Mouse (Mus musculus) layer of hippocampus, postnatal 36 days (tissue): ENCODE data around the gene Ptpa. TPM values are rescaled to one million over a fixed set of nuclear protein-coding genes. Genes with fewer than 3 reads are reported as not detected.

Source experiments
- microRNA-seq, 2 experiments: library from miRNA; unstranded; fragments of <30 nt; microRNA quantifications; one replicate each; pipeline ENCODE4 v1.2.0; 2021
- total RNA-seq, 2 experiments: library from RNA; stranded (reverse); gene quantifications; 2 replicates each; pipeline ENCODE4 v1.2.3; 2021

Ptpa gene
- total RNA-seq, 2 experiments from 2014 or later, result 166 to 168 TPM

Small RNA genes lying within 50 kb of the gene (microRNA-seq; reads per million reads assigned to microRNA genes)
- 0 reads per million in 2 experiments for gene Gm47292

Other genes with a start within 250 kb of the Ptpa start
- gene Endog, start 244.5 kb upstream of the Ptpa start, total RNA-seq, result 10 to 100 TPM; 21.3 to 21.9 TPM
- 10 to 100 TPM; 34.5 to 37.2 TPM for gene Spout1, start 237.6 kb upstream of the Ptpa start, total RNA-seq
- 10 to 100 TPM; 16.0 to 16.2 TPM for gene Kyat1, start 210.2 kb upstream of the Ptpa start, total RNA-seq
- gene Lrrc8a, start 178.3 kb upstream of the Ptpa start, total RNA-seq, result 10 to 100 TPM; 52.4 to 57.5 TPM
- gene Gm28035, start 175.5 kb upstream of the Ptpa start, total RNA-seq, result 10 to 100 TPM in 1 of 2 experiments, 1 to 10 TPM in 1; 9.2 to 11.1 TPM
- 10 to 100 TPM; 16.8 to 21.9 TPM for gene Phyhd1, start 149.8 kb upstream of the Ptpa start, total RNA-seq
- not detected for gene Gm28038, start 135.0 kb upstream of the Ptpa start, total RNA-seq
- gene Dolk, start 129.7 kb upstream of the Ptpa start, total RNA-seq, result 10 to 100 TPM; 20.9 to 22.2 TPM
- 10 to 100 TPM; 21.1 to 23.4 TPM for gene Nup188, start 129.6 kb upstream of the Ptpa start, total RNA-seq
- 100 to 1,000 TPM; 255 to 284 TPM for gene Sh3glb2, start 56.7 kb upstream of the Ptpa start, total RNA-seq
- 100 to 1,000 TPM; 108 to 121 TPM for gene Miga2, start 51.8 kb upstream of the Ptpa start, total RNA-seq
- 10 to 100 TPM; 26.8 to 28.6 TPM for gene Dolpp1, start 23.8 kb upstream of the Ptpa start, total RNA-seq
- 10 to 100 TPM; 42.5 to 46.1 TPM for gene Crat, start 226 bp upstream of the Ptpa start, total RNA-seq
- 10 to 100 TPM; 10.4 to 12.7 TPM for gene Ier5l, start 58.2 kb downstream of the Ptpa start, total RNA-seq
- gene Cstad, start 179.0 kb downstream of the Ptpa start, total RNA-seq, result 1 to 10 TPM; 3.5 to 4.0 TPM